Mouse (Mus musculus) liver, embryonic 14.5 days (tissue): ENCODE measurements around the gene Epha4. TPM values are rescaled to one million over a fixed set of nuclear protein-coding genes. Genes with fewer than 3 reads are reported as not detected.

ENCODE experiments used
- ATAC-seq: fragments of 200-750 bp; cut with Nextera tagmentation; 2 replicates; pipeline ENCODE4 v1.8.0; 2017; ENCODE audit warnings: moderate number of reproducible peaks, mild to moderate bottlenecking, moderate library complexity; ENCODE audit not compliant: insufficient read depth
- DNase-seq, 3 experiments: peaks; one replicate each; pipeline ENCODE4 v3.0.0-alpha.2; 2012 to 2013; ENCODE audit warnings: low read depth in 3 of 3, low spot score in 3 of 3
- H3K27ac ChIP-seq: fragments of 300-500 bp; sonication (generic); 2 replicates; pipeline ENCODE4 v1.5.1; 2014; ENCODE audit warnings: moderate library complexity, mild to moderate bottlenecking, control low read depth, inconsistent platforms
- H3K27me3 ChIP-seq: fragments of 300-500 bp; sonication (generic); 2 replicates; pipeline ENCODE4 v1.6.1; 2014; ENCODE audit warnings: mild to moderate bottlenecking, low read length, moderate library complexity; ENCODE audit not compliant: control insufficient read depth, insufficient read depth
- H3K36me3 ChIP-seq: fragments of 300-500 bp; sonication (generic); replicated peaks from 2 replicates; pipeline ENCODE4 v1.6.1; 2014; ENCODE audit warnings: low read depth; ENCODE audit not compliant: control insufficient read depth, insufficient read depth
- H3K4me1 ChIP-seq, 2 experiments: fragments of 200-500 bp in 1 of 2; fragments of 300-500 bp in 1 of 2; sonication (generic) in 1 of 2; replicated peaks; 2 replicates each; pipeline ENCODE4 v1.6.1; 2012 to 2014; ENCODE audit warnings: antibody characterized with exemption in 1 of 2, inconsistent platforms in 1 of 2, low read length in 1 of 2; ENCODE audit not compliant: control insufficient read depth in 2 of 2, insufficient read depth in 2 of 2
- H3K4me2 ChIP-seq: fragments of 300-500 bp; sonication (generic); 2 replicates; pipeline ENCODE4 v1.6.1; 2014; ENCODE audit warnings: low read depth, mild to moderate bottlenecking, control low read depth, moderate library complexity
- H3K4me3 ChIP-seq, 2 experiments: fragments of 200-500 bp in 1 of 2; fragments of 300-500 bp in 1 of 2; sonication (generic) in 1 of 2; 2 replicates each; pipeline ENCODE4 v1.5.1; 2012 to 2014; ENCODE audit warnings: low read depth in 2 of 2, low read length in 2 of 2, mild to moderate bottlenecking in 2 of 2, control low read depth in 1 of 2, inconsistent platforms in 1 of 2, moderate library complexity in 1 of 2; ENCODE audit not compliant: insufficient read depth in 1 of 2
- H3K9ac ChIP-seq: fragments of 300-500 bp; sonication (generic); replicated peaks from 2 replicates; pipeline ENCODE4 v1.6.1; 2014; ENCODE audit warnings: mild to moderate bottlenecking, control low read depth, moderate library complexity
- H3K9me3 ChIP-seq: fragments of 300-500 bp; sonication (generic); 2 replicates; pipeline ENCODE4 v1.6.1; 2016; ENCODE audit warnings: low read length, mixed read lengths; ENCODE audit not compliant: control insufficient read depth
- CTCF ChIP-seq: IDR thresholded peaks from 2 replicates; pipeline ENCODE4 v1.5.1; 2016; ENCODE audit warnings: antibody characterized with exemption, low read depth, control low read depth
- EP300 ChIP-seq: IDR thresholded peaks from 2 replicates; pipeline ENCODE4 v1.6.1; 2016; ENCODE audit warnings: antibody characterized with exemption, low read depth
- WGBS: fragments of 180-500 bp; shearing (Covaris S2); extraction: QIAGEN DNeasy Blood & Tissue Kit; methylation state at CpG from one replicate; pipeline ENCODE4 v1.1.7; 2014; ENCODE audit not compliant: insufficient replicate concordance; 5-methylcytosine and 5-hydroxymethylcytosine counted together
- polyA plus RNA-seq, 2 experiments: library from polyadenylated mRNA; depleted of rRNA in 1 of 2; stranded (reverse) in 1 of 2; unstranded in 1 of 2; fragments of >200 nt; fragmentation: Nextera tagmentation in 1 of 2; extraction: Ambion mirVana in 1 of 2; gene quantifications; 2 replicates each; pipeline versions ENCODE4 v1.2.1 to v1.2.3; 2012 to 2014

The Epha4 gene
- polyA plus RNA-seq, 2 experiments, result 0.22 to 0.50 TPM

- TF ChIP-seq CTCF (no peak), EP300 (no peak)
- ATAC-seq (no peak), DNase-seq (no peak)
- H3K9me3 ChIP-seq, result no peaks in the 10 kb centered on the region
- no peaks in the 10 kb centered on the region for H3K36me3 ChIP-seq
- no peak overlapping the region for H3K4me3 ChIP-seq
- H3K9ac ChIP-seq, result no peak overlapping the region
- no peaks in the 10 kb centered on the region for H3K4me1 ChIP-seq
- H3K4me2 ChIP-seq, result no peak overlapping the region
- no peak overlapping the region for H3K27ac ChIP-seq
- no peaks in the 10 kb centered on the region for H3K27me3 ChIP-seq
- 7% methylated on average over 4 of the region's 4 CpGs for WGBS
Measured at GRCm38 (mm10) chr1:77441987-77442386, 72.9 kb downstream of the Epha4 start.

GRCm38 (mm10) chr1:77441401-77441800 lies 73.5 kb downstream of the Epha4 start:
- H3K9me3 ChIP-seq, result no peaks in the 10 kb centered on the region
- ATAC-seq (no peak), DNase-seq (no peak)
- no peak overlapping the region for H3K9ac ChIP-seq
- WGBS, result 34% methylated on average over 4 of the region's 4 CpGs
- no peaks in the 10 kb centered on the region for H3K27me3 ChIP-seq
- TF ChIP-seq EP300 (no peak), CTCF (no peak)
- no peak overlapping the region for H3K4me2 ChIP-seq
- H3K4me3 ChIP-seq, result no peak overlapping the region
- no peaks in the 10 kb centered on the region for H3K4me1 ChIP-seq
- H3K36me3 ChIP-seq, result no peaks in the 10 kb centered on the region
- H3K27ac ChIP-seq, result no peak overlapping the region

DNA sequence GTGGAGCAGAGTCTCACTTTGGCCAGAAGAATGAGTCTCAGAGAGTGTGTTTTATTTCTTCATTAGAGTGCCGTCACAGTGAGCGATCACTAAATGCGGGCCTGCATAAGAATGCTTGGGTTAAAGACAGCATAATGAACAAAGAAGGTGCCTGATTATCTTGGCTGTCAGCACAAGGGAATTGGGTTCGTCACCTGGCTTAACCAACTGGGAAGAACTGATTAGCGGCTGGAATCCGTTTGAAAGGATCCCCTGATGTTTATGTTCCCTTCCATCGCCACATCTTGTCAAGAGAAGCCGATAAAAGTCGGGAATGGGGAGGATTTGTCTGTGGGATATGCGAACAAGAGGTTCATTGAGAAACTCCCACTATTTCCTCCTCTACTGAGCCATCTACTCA lies 74.4 kb downstream of the Epha4 start:
- H3K36me3 ChIP-seq, result no peaks in the 10 kb centered on the region
- no peak overlapping the region for H3K27ac ChIP-seq
- H3K9ac ChIP-seq, result no peak overlapping the region
- 52% methylated on average over 10 of the region's 10 CpGs for whole genome bisulfite sequencing
- H3K4me2 ChIP-seq, result no peak overlapping the region
- H3K9me3 ChIP-seq, result no peaks in the 10 kb centered on the region
- no peaks in the 10 kb centered on the region for H3K27me3 ChIP-seq
- no peak overlapping the region for H3K4me3 ChIP-seq
- DNase-seq (no peak), ATAC-seq (no peak)
- TF ChIP-seq CTCF (no peak), EP300 (no peak)
- H3K4me1 ChIP-seq, result no peaks in the 10 kb centered on the region

DNA sequence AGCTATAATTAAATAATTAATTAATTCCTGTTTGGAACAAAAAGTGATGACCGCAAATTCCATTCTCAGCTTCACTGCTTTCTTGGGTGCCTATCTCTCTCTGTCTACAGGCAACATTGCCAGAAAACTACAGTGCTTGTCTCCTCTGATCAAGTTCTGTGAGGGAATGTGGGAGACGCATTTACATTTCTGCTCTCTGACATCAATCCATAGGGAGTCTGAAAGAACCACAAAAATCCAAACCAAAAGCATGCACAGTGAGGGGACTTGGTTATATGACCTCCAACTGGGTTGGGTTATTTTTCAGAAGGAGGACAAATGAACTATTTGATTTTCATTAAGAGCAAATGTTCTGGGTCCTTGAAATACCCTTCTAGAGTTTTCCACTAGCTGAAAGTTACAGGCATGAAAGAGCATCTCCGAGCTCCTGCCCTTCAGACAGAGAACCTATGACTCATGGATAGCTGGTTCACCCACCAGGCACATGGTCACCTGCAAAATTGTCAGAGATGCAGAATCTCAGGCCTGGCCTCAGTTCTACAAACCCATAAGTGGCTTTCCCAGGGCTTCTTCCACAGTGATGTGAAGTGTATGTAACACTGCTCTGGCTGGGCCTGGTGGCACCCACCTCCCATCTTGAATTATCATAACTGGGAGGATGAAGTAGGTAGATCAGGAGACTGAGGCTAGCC lies 75.4 kb downstream of the Epha4 start:
- TF ChIP-seq EP300, result no peak
- no peak for TF ChIP-seq CTCF
- Histone ChIP-seq H3K9ac (no peak overlapping the region), H3K9me3 (no peaks in the 10 kb centered on the region), H3K27ac (no peak overlapping the region), H3K4me2 (no peak overlapping the region), H3K27me3 (no peaks in the 10 kb centered on the region), H3K36me3 (no peaks in the 10 kb centered on the region), H3K4me3 (no peak overlapping the region), H3K4me1 (0 out of 4 replicates have a peak, but pooled peaks cover 0 to 1% of the 10 kb centered on the region in 2 experiments)
- no peak for DNase-seq
- ATAC-seq, result no peak
- WGBS, result 71% methylated on average over 3 of the region's 3 CpGs

- Histone ChIP-seq H3K36me3 (no peaks in the 10 kb centered on the region), H3K27ac (no peak overlapping the region), H3K4me1 (0 out of 4 replicates have a peak, but pooled peaks cover 0 to 1% of the 10 kb centered on the region in 2 experiments), H3K9ac (no peak overlapping the region), H3K4me3 (no peak overlapping the region), H3K27me3 (no peaks in the 10 kb centered on the region), H3K9me3 (no peaks in the 10 kb centered on the region), H3K4me2 (no peak overlapping the region)
- 25% methylated on average over 4 of the region's 4 CpGs for whole genome bisulfite sequencing
- no peak for DNase-seq
- TF ChIP-seq CTCF (no peak), EP300 (no peak)
- no peak for ATAC-seq
Measured at GRCm38 (mm10) chr1:77438639-77439038, 76.2 kb downstream of the Epha4 start.
